Mouse (Mus musculus): Measurements from ENCODE around the gene Disp1.

GRCm38 (mm10) chr1:183168465-183168864 is 52.9 kb downstream of the Disp1 start:
- TF ChIP-seq CTCF (IDR thresholded peaks at IDR 0.05; ENCODE audit: low read depth, low read length) (no peak), POLR2A (IDR thresholded peaks at IDR 0.05; ENCODE audit: extremely low read depth, insufficient read depth, low read length) (no peak)
